Mouse (Mus musculus): ENCODE data around the gene Hnrnpul2. TPM values are rescaled to one million over a fixed set of nuclear protein-coding genes. Genes with fewer than 3 reads are reported as not detected.

Gene Hnrnpul2
- polyA plus RNA-seq (2012; rRNA removed) = 25.4 and 28.0 TPM in 2 replicates

GRCm38 (mm10) chr19:8819596-8820423 is at the start of gene Hnrnpul2:
Hnrnpul2 (plus strand) TSS chr19:8820010.
- WGBS = under 1% methylated on average over 82 of the region's 83 CpGs
- peak within 1 kb of the TSS; percentile 97 for H3K4me3 ChIP-seq (replicated peaks; ENCODE audit: extremely low read depth, low read depth, low read length)
- peak; percentile 97 for DNase-seq
- peaks cover 9% of the 10 kb centered on the region for H3K4me1 ChIP-seq (ENCODE audit: control insufficient read depth, insufficient read depth, low read length)
- TF ChIP-seq CTCF (IDR thresholded peaks at IDR 0.05; ENCODE audit: insufficient read depth, low read length) (no peak), POLR2A (IDR thresholded peaks at IDR 0.05; ENCODE audit: borderline replicate concordance, extremely low read depth, low read depth, low read length) (peak; percentile 95; the same call in 1 of the 2 replicates)

DNA sequence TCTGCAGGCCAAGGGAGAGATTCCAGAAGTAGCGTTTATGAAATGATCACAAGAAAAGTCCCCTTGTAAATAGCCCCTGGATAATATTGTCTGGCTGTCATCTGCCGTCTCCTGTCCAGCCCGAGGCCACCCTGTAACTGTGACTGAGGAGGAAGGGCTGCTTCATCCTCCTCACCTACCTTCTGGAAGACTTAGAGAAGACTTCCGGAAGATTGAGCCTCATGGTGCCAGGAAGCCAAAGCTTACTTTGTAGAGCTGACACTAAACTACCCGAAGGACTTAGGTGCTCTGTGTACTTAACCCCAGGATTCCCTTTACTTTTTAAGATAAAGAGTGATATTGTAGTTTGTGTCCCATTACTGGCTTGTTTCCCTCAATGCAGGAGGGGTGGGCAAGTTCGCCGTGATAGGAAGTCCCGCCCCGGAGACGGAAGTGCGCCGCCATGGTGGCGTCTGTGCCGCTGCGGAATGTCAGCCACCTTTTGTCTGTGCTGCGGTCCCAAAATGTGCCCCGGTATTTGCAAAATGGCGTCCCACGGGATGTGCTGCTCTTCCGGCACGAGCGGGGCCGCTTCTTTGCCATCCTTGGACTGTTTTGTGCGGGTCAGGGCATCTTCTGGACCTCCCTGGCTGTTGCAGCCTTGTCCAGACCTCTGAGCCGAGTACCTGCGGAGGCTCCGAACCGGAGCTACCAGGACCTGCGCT is 49.1 kb upstream of the Hnrnpul2 start, which contains the start of gene Tmem223:
Gene Tmem223, plus strand, starts transcription at position 430 of the 704 bp plus-strand sequence.
- peak; percentile 80 for DNase-seq
- peaks cover 19% of the 10 kb centered on the region for H3K4me1 ChIP-seq (ENCODE audit: control insufficient read depth, insufficient read depth, low read length)
- H3K4me3 ChIP-seq (replicated peaks; ENCODE audit: extremely low read depth, low read depth, low read length) = peak within 1 kb of the TSS; percentile 97
- WGBS = 12% methylated on average over 29 of the region's 29 CpGs
- peak; percentile 96 for TF ChIP-seq POLR2A (IDR thresholded peaks at IDR 0.05; ENCODE audit: borderline replicate concordance, extremely low read depth, low read depth, low read length)
- TF ChIP-seq CTCF (IDR thresholded peaks at IDR 0.05; ENCODE audit: insufficient read depth, low read length) = no peak

DNA sequence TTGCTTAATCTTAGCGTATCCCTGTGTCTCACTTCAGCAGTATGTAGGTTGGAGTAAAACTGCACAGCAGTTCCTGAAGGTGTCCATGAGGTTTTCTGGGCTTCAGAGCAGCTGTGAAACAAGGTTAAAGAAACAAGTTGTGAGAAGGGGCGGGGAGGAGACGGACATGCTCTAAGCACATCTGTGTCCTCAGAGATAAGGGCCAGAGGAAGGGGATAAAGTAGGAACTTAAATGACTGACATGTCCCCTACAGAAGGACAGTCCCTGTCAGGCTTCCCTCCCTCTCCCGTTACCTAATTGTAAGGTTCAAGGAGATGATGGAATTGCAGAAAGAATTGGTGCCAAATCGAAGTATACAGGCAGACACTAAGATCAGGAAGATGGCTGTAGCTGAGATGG is 46.8 kb upstream of the Hnrnpul2 start:
- DNase-seq = no peak
- Histone ChIP-seq H3K4me1 (ENCODE audit: control insufficient read depth, insufficient read depth, low read length) (peaks cover 19% of the 10 kb centered on the region), H3K4me3 (replicated peaks; ENCODE audit: extremely low read depth, low read depth, low read length) (no peak overlapping the region)
- TF ChIP-seq CTCF (IDR thresholded peaks at IDR 0.05; ENCODE audit: insufficient read depth, low read length) (no peak), POLR2A (IDR thresholded peaks at IDR 0.05; ENCODE audit: borderline replicate concordance, extremely low read depth, low read depth, low read length) (no peak)
- WGBS = 64% methylated on average over 5 of the region's 5 CpGs

- 46% methylated on average over 6 of the region's 6 CpGs for WGBS
- H3K4me1 ChIP-seq (ENCODE audit: control insufficient read depth, insufficient read depth, low read length) = peaks cover 19% of the 10 kb centered on the region
- peak overlapping the region; percentile 90 for H3K4me3 ChIP-seq (replicated peaks; ENCODE audit: extremely low read depth, low read depth, low read length)
- DNase-seq = no peak
- TF ChIP-seq POLR2A (IDR thresholded peaks at IDR 0.05; ENCODE audit: borderline replicate concordance, extremely low read depth, low read depth, low read length) = no peak
- no peak for TF ChIP-seq CTCF (IDR thresholded peaks at IDR 0.05; ENCODE audit: insufficient read depth, low read length)
Measured at GRCm38 (mm10) chr19:8773409-8773808, 46.4 kb upstream of the Hnrnpul2 start.

GRCm38 (mm10) chr19:8774086-8774835 is 45.5 kb upstream of the Hnrnpul2 start, which contains the start of gene Tmem179b:
Tmem179b (minus strand) TSS chr19:8774467.
- peak; percentile 99 for DNase-seq
- TF ChIP-seq POLR2A (IDR thresholded peaks at IDR 0.05; ENCODE audit: borderline replicate concordance, extremely low read depth, low read depth, low read length) = peak; percentile 96
- no peak for TF ChIP-seq CTCF (IDR thresholded peaks at IDR 0.05; ENCODE audit: insufficient read depth, low read length)
- whole genome bisulfite sequencing = 2% methylated on average over 68 of the region's 68 CpGs
- Histone ChIP-seq H3K4me3 (replicated peaks; ENCODE audit: extremely low read depth, low read depth, low read length) (peak within 1 kb of the TSS; percentile 90), H3K4me1 (ENCODE audit: control insufficient read depth, insufficient read depth, low read length) (peaks cover 19% of the 10 kb centered on the region)

GRCm38 (mm10) chr19:8774951-8775421 is 44.8 kb upstream of the Hnrnpul2 start:
- no peak for TF ChIP-seq POLR2A (IDR thresholded peaks at IDR 0.05; ENCODE audit: borderline replicate concordance, extremely low read depth, low read depth, low read length)
- no peak for TF ChIP-seq CTCF (IDR thresholded peaks at IDR 0.05; ENCODE audit: insufficient read depth, low read length)
- H3K4me3 ChIP-seq (replicated peaks; ENCODE audit: extremely low read depth, low read depth, low read length) = peak overlapping the region; percentile 90
- DNase-seq = no peak
- H3K4me1 ChIP-seq (ENCODE audit: control insufficient read depth, insufficient read depth, low read length) = peaks cover 19% of the 10 kb centered on the region
- 2% methylated on average over 20 of the region's 20 CpGs for WGBS

- peak within 1 kb of the TSS; percentile 71 for H3K4me3 ChIP-seq (replicated peaks; ENCODE audit: extremely low read depth, low read depth, low read length)
- peak; percentile 88 for DNase-seq
- no peaks in the 10 kb centered on the region for H3K4me1 ChIP-seq (ENCODE audit: control insufficient read depth, insufficient read depth, low read length)
- under 1% methylated on average over 32 of the region's 32 CpGs for WGBS
- TF ChIP-seq POLR2A (IDR thresholded peaks at IDR 0.05; ENCODE audit: borderline replicate concordance, extremely low read depth, low read depth, low read length) (no peak), CTCF (IDR thresholded peaks at IDR 0.05; ENCODE audit: insufficient read depth, low read length) (peak; percentile 40; the same call in 1 of the 2 replicates)
Measured at GRCm38 (mm10) chr19:8786008-8786781, 33.6 kb upstream of the Hnrnpul2 start, which contains the start of gene Taf6l. Taf6l (minus strand) TSS chr19:8786417.

DNA sequence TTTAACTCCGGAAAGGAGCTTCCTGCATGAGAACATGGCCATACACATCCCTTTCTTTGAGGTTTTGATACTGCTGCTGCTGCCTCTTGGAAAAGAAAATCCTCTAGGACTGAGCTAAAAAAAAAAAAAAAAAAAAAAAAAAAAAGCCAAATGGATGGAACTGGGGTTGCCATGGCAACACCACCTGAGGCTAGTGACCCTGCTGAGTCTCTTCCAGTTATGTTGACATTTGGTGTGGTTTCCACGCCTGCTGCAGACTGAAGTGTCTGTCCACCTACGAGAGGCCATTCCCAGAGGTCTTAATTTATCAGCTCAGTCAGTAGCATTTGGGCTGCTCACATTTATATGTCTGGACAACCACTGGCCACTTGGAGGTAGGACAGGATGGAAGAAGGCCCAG is 31.3 kb upstream of the Hnrnpul2 start:
- TF ChIP-seq POLR2A (IDR thresholded peaks at IDR 0.05; ENCODE audit: borderline replicate concordance, extremely low read depth, low read depth, low read length) = no peak
- TF ChIP-seq CTCF (IDR thresholded peaks at IDR 0.05; ENCODE audit: insufficient read depth, low read length) = no peak
- Histone ChIP-seq H3K4me1 (ENCODE audit: control insufficient read depth, insufficient read depth, low read length) (no peaks in the 10 kb centered on the region), H3K4me3 (replicated peaks; ENCODE audit: extremely low read depth, low read depth, low read length) (no peak overlapping the region)
- DNase-seq = no peak
- 45% methylated on average over 3 of the region's 3 CpGs for WGBS
